Mouse (Mus musculus): Measurements from ENCODE around the gene Mettl5. TPM values are rescaled to one million over a fixed set of nuclear protein-coding genes. Genes with fewer than 3 reads are reported as not detected.
A peak's percentile ranks its signal among the peaks of the same experiment; 100 is the strongest.

Mettl5 gene
- polyA plus RNA-seq, 1 experiment from 2014 or later: 40.6 TPM

GRCm38 (mm10) chr2:69893145-69893544 is 7.7 kb upstream of the Mettl5 start:
- Histone ChIP-seq H3K4me3 (no peak overlapping the region), H3K27me3 (no peaks in the 10 kb centered on the region), H3K4me1 (peaks cover 1% of the 10 kb centered on the region; the same call in 1 of the 2 replicates), H3K27ac (no peak overlapping the region), H3K9ac (no peak overlapping the region), H3K4me2 (no peak overlapping the region), H3K36me3 (ENCODE audit: poor library complexity, severe bottlenecking) (no peaks in the 10 kb centered on the region), H3K9me3 (replicated peaks) (no peaks in the 10 kb centered on the region)
- no peak for ATAC-seq
- WGBS: 89% methylated on average over 1 of the region's 1 CpGs

GRCm38 (mm10) chr2:69890843-69891242 is 5.4 kb upstream of the Mettl5 start:
- Histone ChIP-seq H3K27ac (no peak overlapping the region), H3K9ac (no peak overlapping the region), H3K27me3 (no peaks in the 10 kb centered on the region), H3K4me1 (peaks cover 2% of the 10 kb centered on the region; the same call in 1 of the 2 replicates), H3K4me3 (no peak overlapping the region), H3K36me3 (ENCODE audit: poor library complexity, severe bottlenecking) (no peaks in the 10 kb centered on the region), H3K4me2 (no peak overlapping the region), H3K9me3 (replicated peaks) (no peaks in the 10 kb centered on the region)
- no peak for ATAC-seq
- 74% methylated on average over 7 of the region's 7 CpGs for WGBS

GRCm38 (mm10) chr2:69888957-69889356 is 3.5 kb upstream of the Mettl5 start:
- no peak for ATAC-seq
- Histone ChIP-seq H3K4me2 (no peak overlapping the region), H3K9ac (no peak overlapping the region), H3K27me3 (no peaks in the 10 kb centered on the region), H3K4me1 (peaks cover 12% of the 10 kb centered on the region), H3K9me3 (replicated peaks) (no peaks in the 10 kb centered on the region), H3K4me3 (no peak overlapping the region), H3K36me3 (ENCODE audit: poor library complexity, severe bottlenecking) (no peaks in the 10 kb centered on the region), H3K27ac (no peak overlapping the region)
- WGBS: 82% methylated on average over 2 of the region's 2 CpGs

GRCm38 (mm10) chr2:69885050-69885449 is 365 bp downstream of the Mettl5 start:
- Histone ChIP-seq H3K27me3 (no peaks in the 10 kb centered on the region), H3K4me1 (peaks cover 12% of the 10 kb centered on the region), H3K9ac (peak overlapping the region; percentile 80), H3K36me3 (ENCODE audit: poor library complexity, severe bottlenecking) (no peaks in the 10 kb centered on the region), H3K4me2 (peak overlapping the region; percentile 73), H3K27ac (no peak overlapping the region), H3K4me3 (peak overlapping the region; percentile 56), H3K9me3 (replicated peaks) (no peaks in the 10 kb centered on the region)
- 6% methylated on average over 12 of the region's 12 CpGs for WGBS
- peak; percentile 54; the same call in 1 of the 2 replicates for ATAC-seq

GRCm38 (mm10) chr2:69884581-69884980 is 834 bp downstream of the Mettl5 start:
- H3K9ac ChIP-seq: peak overlapping the region; percentile 80; the same call in 1 of the 2 replicates
- H3K36me3 ChIP-seq (ENCODE audit: poor library complexity, severe bottlenecking): no peaks in the 10 kb centered on the region
- H3K4me2 ChIP-seq: peak overlapping the region; percentile 73
- H3K27me3 ChIP-seq: no peaks in the 10 kb centered on the region
- peaks cover 12% of the 10 kb centered on the region for H3K4me1 ChIP-seq
- no peaks in the 10 kb centered on the region for H3K9me3 ChIP-seq (replicated peaks)
- ATAC-seq: no peak
- peak overlapping the region; percentile 56 for H3K4me3 ChIP-seq
- WGBS: 64% methylated on average over 6 of the region's 6 CpGs
- H3K27ac ChIP-seq: no peak overlapping the region

GRCm38 (mm10) chr2:69883990-69884391 is 1.4 kb downstream of the Mettl5 start:
- H3K36me3 ChIP-seq (ENCODE audit: poor library complexity, severe bottlenecking): no peaks in the 10 kb centered on the region
- no peak overlapping the region for H3K4me3 ChIP-seq
- WGBS: 67% methylated on average over 2 of the region's 2 CpGs
- no peak overlapping the region for H3K9ac ChIP-seq
- H3K4me2 ChIP-seq: peak overlapping the region; percentile 73
- H3K4me1 ChIP-seq: peaks cover 12% of the 10 kb centered on the region
- no peak for ATAC-seq
- H3K27ac ChIP-seq: no peak overlapping the region
- no peaks in the 10 kb centered on the region for H3K9me3 ChIP-seq (replicated peaks)
- H3K27me3 ChIP-seq: no peaks in the 10 kb centered on the region

- ATAC-seq: no peak
- H3K27ac ChIP-seq: no peak overlapping the region
- WGBS: 3% methylated on average over 13 of the region's 13 CpGs
These were observed 23.2 kb downstream of the Mettl5 start for GRCm38 (mm10) chr2:69862117-69862657.

GRCm38 (mm10) chr2:69861485-69862091 is 23.8 kb downstream of the Mettl5 start, which contains the start of gene Ssb:
Gene Ssb (plus strand): TSS chr2:69861562.
- peak; percentile 99 for ATAC-seq
- peak within 1 kb of the TSS; percentile 90 for H3K27ac ChIP-seq
- H3K4me2 ChIP-seq: peak within 1 kb of the TSS; percentile 87
- WGBS: 0% methylated on average over 65 of the region's 66 CpGs
- H3K4me1 ChIP-seq: peaks cover 27% of the 10 kb centered on the region
- H3K9ac ChIP-seq: peak within 1 kb of the TSS; percentile 100
- H3K9me3 ChIP-seq (replicated peaks): no peaks in the 10 kb centered on the region
- peaks cover 10% of the 10 kb centered on the region for H3K36me3 ChIP-seq (ENCODE audit: poor library complexity, severe bottlenecking)
- H3K4me3 ChIP-seq: peak within 1 kb of the TSS; percentile 100
- no peaks in the 10 kb centered on the region for H3K27me3 ChIP-seq

More at GRCm38 (mm10) chr2:69862117-69862657, 23.2 kb downstream of the Mettl5 start:
- H3K9ac ChIP-seq: peak overlapping the region; percentile 100
- peaks cover 13% of the 10 kb centered on the region for H3K36me3 ChIP-seq (ENCODE audit: poor library complexity, severe bottlenecking)
- H3K4me3 ChIP-seq: peak overlapping the region; percentile 100
- no peaks in the 10 kb centered on the region for H3K9me3 ChIP-seq (replicated peaks)
- peak overlapping the region; percentile 87 for H3K4me2 ChIP-seq
- H3K4me1 ChIP-seq: peaks cover 27% of the 10 kb centered on the region
- no peaks in the 10 kb centered on the region for H3K27me3 ChIP-seq

- peak; percentile 39 for ATAC-seq
- 13% methylated on average over 12 of the region's 13 CpGs for WGBS
- Histone ChIP-seq H3K27ac (peak overlapping the region; percentile 55; the same call in 1 of the 2 replicates), H3K4me2 (peak overlapping the region; percentile 87), H3K4me1 (peaks cover 27% of the 10 kb centered on the region), H3K27me3 (no peaks in the 10 kb centered on the region), H3K9ac (peak overlapping the region; percentile 100), H3K9me3 (replicated peaks) (no peaks in the 10 kb centered on the region), H3K36me3 (ENCODE audit: poor library complexity, severe bottlenecking) (peaks cover 10% of the 10 kb centered on the region; the same call in 1 of the 2 replicates), H3K4me3 (peak overlapping the region; percentile 100)
These were observed 24.4 kb downstream of the Mettl5 start for GRCm38 (mm10) chr2:69860972-69861452.

GRCm38 (mm10) chr2:69857882-69858281 is 27.5 kb downstream of the Mettl5 start:
- Histone ChIP-seq H3K4me3 (no peak overlapping the region), H3K27ac (no peak overlapping the region), H3K4me1 (peaks cover 7% of the 10 kb centered on the region), H3K36me3 (ENCODE audit: poor library complexity, severe bottlenecking) (no peaks in the 10 kb centered on the region), H3K9me3 (replicated peaks) (no peaks in the 10 kb centered on the region), H3K27me3 (no peaks in the 10 kb centered on the region), H3K9ac (no peak overlapping the region), H3K4me2 (no peak overlapping the region)
- ATAC-seq: no peak
- 74% methylated on average over 1 of the region's 1 CpGs for WGBS

GRCm38 (mm10) chr2:69856392-69856791 is 29.0 kb downstream of the Mettl5 start:
- Histone ChIP-seq H3K27ac (no peak overlapping the region), H3K4me1 (no peaks in the 10 kb centered on the region), H3K27me3 (no peaks in the 10 kb centered on the region), H3K4me2 (no peak overlapping the region), H3K9ac (no peak overlapping the region), H3K4me3 (no peak overlapping the region), H3K36me3 (ENCODE audit: poor library complexity, severe bottlenecking) (no peaks in the 10 kb centered on the region), H3K9me3 (replicated peaks) (no peaks in the 10 kb centered on the region)
- 77% methylated on average over 8 of the region's 8 CpGs for WGBS
- no peak for ATAC-seq

GRCm38 (mm10) chr2:69851427-69852058 is 33.9 kb downstream of the Mettl5 start:
- WGBS: 44% methylated on average over 2 of the region's 2 CpGs
- no peaks in the 10 kb centered on the region for H3K36me3 ChIP-seq (ENCODE audit: poor library complexity, severe bottlenecking)
- H3K4me1 ChIP-seq: no peaks in the 10 kb centered on the region
- H3K27ac ChIP-seq: no peak overlapping the region
- no peaks in the 10 kb centered on the region for H3K9me3 ChIP-seq (replicated peaks)
- no peak for ATAC-seq
- no peak overlapping the region for H3K4me2 ChIP-seq
- no peaks in the 10 kb centered on the region for H3K27me3 ChIP-seq
- H3K4me3 ChIP-seq: no peak overlapping the region
- H3K9ac ChIP-seq: no peak overlapping the region
